Mouse (Mus musculus): ENCODE results near the gene Akap6. TPM values are rescaled to one million over a fixed set of nuclear protein-coding genes. Genes with fewer than 3 reads are reported as not detected.

The Akap6 gene
- 10 to 100 TPM; 25.6 to 37.0 TPM for total RNA-seq (2021)
- long read RNA-seq, experiment 1, partial matches to known transcripts: 9 of 15 reads
- long read RNA-seq, experiment 1, other reads (novel, unspliced or antisense): 6 of 15 reads
- long read RNA-seq, experiment 2, partial matches to known transcripts: 6 of 13 reads
- long read RNA-seq, experiment 2, other reads (novel, unspliced or antisense): 7 of 13 reads

GRCm38 (mm10) chr12:52699146-52699545, at the start of gene Akap6:
Gene Akap6 (plus strand): TSS chr12:52699383.
- no peak within 1 kb of the TSS for H3K27ac ChIP-seq
- H3K4me3 ChIP-seq: no peak within 1 kb of the TSS
- intact Hi-C loops (cut with DNase I): no loop called here
- no peak for DNase-seq
- TF ChIP-seq CTCF (IDR thresholded peaks at IDR 0.05): no peak

GRCm38 (mm10) chr12:52662907-52663790, 36.0 kb upstream of the Akap6 start:
- no peak overlapping the region for H3K4me3 ChIP-seq
- intact Hi-C loops (cut with DNase I): no loop called here
- no peak for TF ChIP-seq CTCF (IDR thresholded peaks at IDR 0.05)
- no peak overlapping the region for H3K27ac ChIP-seq
- DNase-seq: no peak

- Histone ChIP-seq H3K27ac (no peak overlapping the region), H3K4me3 (no peak overlapping the region)
- intact Hi-C loops (cut with DNase I): no loop called here
- no peak for DNase-seq
- TF ChIP-seq CTCF (IDR thresholded peaks at IDR 0.05): no peak
Observed at GRCm38 (mm10) chr12:52664944-52665343, 34.2 kb upstream of the Akap6 start.

- no peak overlapping the region for H3K27ac ChIP-seq
- intact Hi-C loops (cut with DNase I): no loop called here
Observed at GRCm38 (mm10) chr12:52671436-52671835, 27.7 kb upstream of the Akap6 start.

GRCm38 (mm10) chr12:52671943-52672342, 27.2 kb upstream of the Akap6 start:
- TF ChIP-seq CTCF (IDR thresholded peaks at IDR 0.05): no peak
- Histone ChIP-seq H3K27ac (no peak overlapping the region), H3K4me3 (no peak overlapping the region)
- intact Hi-C loops (cut with DNase I): no loop called here
- DNase-seq: no peak

More at GRCm38 (mm10) chr12:52671436-52671835, 27.7 kb upstream of the Akap6 start:
- peak; percentile 47 for DNase-seq
- H3K4me3 ChIP-seq: no peak overlapping the region
- no peak for TF ChIP-seq CTCF (IDR thresholded peaks at IDR 0.05)

GRCm38 (mm10) chr12:52673361-52673960, 25.7 kb upstream of the Akap6 start:
- TF ChIP-seq CTCF (IDR thresholded peaks at IDR 0.05): no peak
- H3K27ac ChIP-seq: no peak overlapping the region
- intact Hi-C loops (cut with DNase I): no loop called here

GRCm38 (mm10) chr12:52675010-52675409, 24.2 kb upstream of the Akap6 start:
- Histone ChIP-seq H3K27ac (no peak overlapping the region), H3K4me3 (no peak overlapping the region)
- DNase-seq: no peak
- TF ChIP-seq CTCF (IDR thresholded peaks at IDR 0.05): no peak
- intact Hi-C loops (cut with DNase I): no loop called here

More at GRCm38 (mm10) chr12:52673361-52673960, 25.7 kb upstream of the Akap6 start:
- H3K4me3 ChIP-seq: no peak overlapping the region
- no peak for DNase-seq

GRCm38 (mm10) chr12:52687355-52687754, 11.8 kb upstream of the Akap6 start:
- H3K27ac ChIP-seq: no peak overlapping the region
- no peak overlapping the region for H3K4me3 ChIP-seq
- intact Hi-C loops (cut with DNase I): no loop called here
- no peak for DNase-seq
- no peak for TF ChIP-seq CTCF (IDR thresholded peaks at IDR 0.05)

- no peak for DNase-seq
- intact Hi-C loops (cut with DNase I): no loop called here
- no peak for TF ChIP-seq CTCF (IDR thresholded peaks at IDR 0.05)
- Histone ChIP-seq H3K27ac (no peak overlapping the region), H3K4me3 (no peak overlapping the region)
Observed at GRCm38 (mm10) chr12:52688712-52689111, 10.5 kb upstream of the Akap6 start.

GRCm38 (mm10) chr12:52691552-52691951, 7.6 kb upstream of the Akap6 start:
- intact Hi-C loops (cut with DNase I): no loop called here

GRCm38 (mm10) chr12:52692290-52692974, 6.8 kb upstream of the Akap6 start:
- TF ChIP-seq CTCF (IDR thresholded peaks at IDR 0.05): no peak
- Histone ChIP-seq H3K27ac (no peak overlapping the region), H3K4me3 (no peak overlapping the region)
- no peak for DNase-seq
- intact Hi-C loops (cut with DNase I): no loop called here

More at GRCm38 (mm10) chr12:52691552-52691951, 7.6 kb upstream of the Akap6 start:
- no peak for DNase-seq
- TF ChIP-seq CTCF (IDR thresholded peaks at IDR 0.05): no peak
- H3K4me3 ChIP-seq: no peak overlapping the region
- H3K27ac ChIP-seq: no peak overlapping the region

GRCm38 (mm10) chr12:52697407-52698109, 1.6 kb upstream of the Akap6 start:
- Histone ChIP-seq H3K4me3 (no peak overlapping the region), H3K27ac (no peak overlapping the region)
- TF ChIP-seq CTCF (IDR thresholded peaks at IDR 0.05): no peak
- intact Hi-C loops (cut with DNase I): no loop called here
- DNase-seq: no peak

Data from gastrocnemius, adult 2 months (tissue).